Mouse (Mus musculus): ENCODE measurements around the gene Cyp1a1.

GRCm38 (mm10) chr9:57747067-57747466 lies 59.3 kb downstream of the Cyp1a1 start:
- TF ChIP-seq CTCF (IDR thresholded peaks at IDR 0.05; ENCODE audit: insufficient read depth, low read length) (no peak), POLR2A (IDR thresholded peaks at IDR 0.05; ENCODE audit: borderline replicate concordance, extremely low read depth, low read depth, low read length) (no peak)

Measured in lung, adult 2 months (tissue).